In genomic region chr8:70353194-70353817, GRCm38 (mm10) we compare ENCODE assay signal across 7 mouse cellular contexts. TPM values are rescaled to one million over a fixed set of nuclear protein-coding genes. Genes with fewer than 3 reads are reported as not detected.
DNase-seq lines count a peak whose midpoint lies in the region; ATAC-seq lines count a peak whose summit lies in the region.

Gene Upf1, minus strand, starts transcription at chr8:70353278.

- peak within 1 kb of the TSS; percentile 88 for H3K27ac ChIP-seq in intestine, embryonic 15.5 days
- H3K27ac ChIP-seq in midbrain, embryonic 10.5 days (replicated peaks), result peak within 1 kb of the TSS; percentile 92

- peak; percentile 95 for ATAC-seq in intestine, embryonic 15.5 days

- peak within 1 kb of the TSS; percentile 96 for H3K4me3 ChIP-seq in intestine, embryonic 15.5 days (replicated peaks)
- H3K4me3 ChIP-seq in midbrain, embryonic 10.5 days, result peak within 1 kb of the TSS; percentile 96

- H3K36me3 ChIP-seq in intestine, embryonic 15.5 days, result peaks cover 13% of the 10 kb centered on the region; the same call in 1 of the 2 replicates
- peaks cover 29% of the 10 kb centered on the region for H3K36me3 ChIP-seq in midbrain, embryonic 10.5 days

- H3K9me3 ChIP-seq in intestine, embryonic 15.5 days, result no peaks in the 10 kb centered on the region
- no peaks in the 10 kb centered on the region for H3K9me3 ChIP-seq in midbrain, embryonic 10.5 days (replicated peaks)

- intact Hi-C loops in gastrocnemius, postnatal 36 days (cut with DNase I), result no loop called here
- intact Hi-C loops in left cerebral cortex, postnatal 25 days (cut with DNase I), result loop anchor here (5.0 kb wide), 2 partner anchors 64 to 154 kb away; partner anchors contain the start of gene Rex1bd

- H3K9ac ChIP-seq in intestine, embryonic 15.5 days, result peak within 1 kb of the TSS; percentile 96

- peak; percentile 99 for DNase-seq in adrenal gland, adult 2 months
- peak; percentile 99 for DNase-seq in embryo, embryonic 11.5 days (ENCODE audit: low read depth, low spot score)
- DNase-seq in gastrocnemius, postnatal 36 days, result peak; percentile 98 to 99
- DNase-seq in left cerebral cortex, postnatal 25 days (ENCODE audit: low spot score in 2 of 2), result peak; percentile 99
- DNase-seq in midbrain, embryonic 10.5 days (ENCODE audit: low spot score), result peak; percentile 99
- peak; percentile 100 for DNase-seq in right cerebral cortex, postnatal 4 days

- H3K4me2 ChIP-seq in intestine, embryonic 15.5 days (replicated peaks), result peak within 1 kb of the TSS; percentile 90

- peaks cover 45% of the 10 kb centered on the region for H3K4me1 ChIP-seq in intestine, embryonic 15.5 days (replicated peaks)
- H3K4me1 ChIP-seq in midbrain, embryonic 10.5 days, result peaks cover 50% of the 10 kb centered on the region

- WGBS in intestine, embryonic 15.5 days, result under 1% methylated on average over 62 of the region's 69 CpGs
- WGBS in midbrain, embryonic 10.5 days, result under 1% methylated on average over 69 of the region's 69 CpGs

- H3K27me3 ChIP-seq in intestine, embryonic 15.5 days (replicated peaks), result no peaks in the 10 kb centered on the region
- no peaks in the 10 kb centered on the region for H3K27me3 ChIP-seq in midbrain, embryonic 10.5 days (ENCODE audit: low read depth, poor library complexity, severe bottlenecking)

RNA-seq across cellular contexts. Expression of gene Upf1, which starts in this region (rescaled TPM):
- 10 to 100 TPM; 60.0 to 60.5 TPM for total RNA-seq in adrenal gland, adult 2 months (2021)
- polyA plus RNA-seq in adrenal gland, adult 2 months (2012; rRNA removed), result 45.1 and 53.3 TPM in 2 replicates
- 10 to 100 TPM; 27.0 to 27.6 TPM for total RNA-seq in gastrocnemius, postnatal 36 days (2021)
- polyA plus RNA-seq in intestine, embryonic 15.5 days (2015; fragmentation: Nextera tagmentation; extraction: Ambion mirVana), result 14.6 and 15.7 TPM in 2 replicates
- 10 to 100 TPM; 58.2 to 61.6 TPM for total RNA-seq in left cerebral cortex, postnatal 25 days (2021)
- polyA plus RNA-seq in midbrain, embryonic 10.5 days (2016; fragmentation: Nextera tagmentation; extraction: Ambion mirVana), result 16.8 and 19.1 TPM in 2 replicates

Comparison
In these comparisons a context has a peak if more than half of its experiments do, and no peak if none do; other contexts are left out.
1. Peak in every context shown above with its lines: DNase-seq, ATAC-seq, H3K4me3 ChIP-seq and H3K27ac ChIP-seq.